Comparison of ENCODE assay signal across 11 mouse cellular contexts in genomic region chr2:24638102-24638954, GRCm38 (mm10).
DNase-seq lines count a peak whose midpoint lies in the region; ATAC-seq and TF ChIP-seq lines count a peak whose summit lies in the region.
"Had no signal": no experiment of that assay in that cellular context is flagged by ENCODE, and none has a peak within 500 bp of the region (broad histone marks: within the 10 kb centered on the region; RNA-seq: fewer than 3 reads in every experiment).

No protein-coding gene starts in this region.

- H3K4me3 ChIP-seq in neural tube, embryonic 11.5 days (ENCODE audit: low read depth, low read length), result no peak overlapping the region
- no peak overlapping the region for H3K4me3 ChIP-seq in forebrain, embryonic 16.5 days (replicated peaks; ENCODE audit: low read length)
- H3K4me3 ChIP-seq in midbrain, embryonic 12.5 days, result no peak overlapping the region
- H3K4me3 ChIP-seq in lung, postnatal 0 days (ENCODE audit: low read depth, low read length), result no peak overlapping the region
- H3K4me3 ChIP-seq: liver, embryonic 13.5 days had no signal

- DNase-seq in neural tube, embryonic 11.5 days (ENCODE audit: low spot score), result peak; percentile 26
- DNase-seq in neural tube, embryonic 10.5 days (ENCODE audit: extremely low spot score, low spot score), result no peak
- peak; percentile 27 for DNase-seq in telencephalon, adult 2 months (ENCODE audit: low read depth, low spot score)
- DNase-seq in kidney, adult 8-10 months, result no peak
- no peak for DNase-seq in gastrocnemius, postnatal 25 days
- DNase-seq in lung, postnatal 0 days (ENCODE audit: low spot score), result no peak
- DNase-seq: cerebellum, postnatal 14 days; heart, adult 18-20 months; liver, embryonic 13.5 days had no signal

- peak overlapping the region; percentile 54 for H3K27ac ChIP-seq in neural tube, embryonic 11.5 days (ENCODE audit: low read depth, low read length)
- H3K27ac ChIP-seq in forebrain, embryonic 16.5 days (ENCODE audit: low read length), result peak overlapping the region; percentile 20; the same call in 1 of the 2 replicates
- H3K27ac ChIP-seq in midbrain, embryonic 12.5 days (replicated peaks), result peak overlapping the region; percentile 42; the same call in 1 of the 2 replicates
- H3K27ac ChIP-seq in lung, postnatal 0 days (ENCODE audit: low read length), result no peak overlapping the region
- H3K27ac ChIP-seq: liver, embryonic 13.5 days had no signal

- no peak for TF ChIP-seq EP300 in lung, postnatal 0 days (IDR thresholded peaks at IDR 0.05)

- no peaks in the 10 kb centered on the region for H3K27me3 ChIP-seq in neural tube, embryonic 11.5 days (ENCODE audit: control insufficient read depth, insufficient read depth, low read length)
- no peaks in the 10 kb centered on the region for H3K27me3 ChIP-seq in forebrain, embryonic 16.5 days (replicated peaks; ENCODE audit: control insufficient read depth, insufficient read depth, low read length)
- H3K27me3 ChIP-seq in midbrain, embryonic 12.5 days, result no peaks in the 10 kb centered on the region
- H3K27me3 ChIP-seq in lung, postnatal 0 days (replicated peaks; ENCODE audit: insufficient read depth, low read length), result no peaks in the 10 kb centered on the region
- H3K27me3 ChIP-seq: liver, embryonic 13.5 days had no signal

- no peak overlapping the region for H3K4me2 ChIP-seq in neural tube, embryonic 11.5 days (ENCODE audit: low read depth)
- H3K4me2 ChIP-seq in forebrain, embryonic 16.5 days (ENCODE audit: low read length), result no peak overlapping the region
- H3K4me2 ChIP-seq in midbrain, embryonic 12.5 days (replicated peaks), result no peak overlapping the region; the same call in 1 of the 2 replicates
- H3K4me2 ChIP-seq in lung, postnatal 0 days (replicated peaks; ENCODE audit: low read depth, low read length), result no peak overlapping the region
- H3K4me2 ChIP-seq: liver, embryonic 13.5 days had no signal

- 64% methylated on average over 14 of the region's 14 CpGs for WGBS in neural tube, embryonic 11.5 days
- 63% methylated on average over 14 of the region's 14 CpGs for WGBS in forebrain, embryonic 16.5 days
- 49% methylated on average over 14 of the region's 14 CpGs for WGBS in midbrain, embryonic 12.5 days
- WGBS in lung, postnatal 0 days, result 68% methylated on average over 14 of the region's 14 CpGs

- TF ChIP-seq CTCF in lung, postnatal 0 days (IDR thresholded peaks at IDR 0.05), result no peak

- no peak overlapping the region for H3K9ac ChIP-seq in neural tube, embryonic 11.5 days (ENCODE audit: low read length)
- H3K9ac ChIP-seq in forebrain, embryonic 16.5 days (replicated peaks; ENCODE audit: low read depth, low read length), result no peak overlapping the region
- no peak overlapping the region for H3K9ac ChIP-seq in midbrain, embryonic 12.5 days (replicated peaks)
- H3K9ac ChIP-seq in lung, postnatal 0 days (replicated peaks; ENCODE audit: low read depth), result no peak overlapping the region
- H3K9ac ChIP-seq: liver, embryonic 13.5 days had no signal

- peak; percentile 86; the same call in 1 of the 2 replicates for ATAC-seq in neural tube, embryonic 11.5 days (ENCODE audit: insufficient read depth, low FRiP score, low TSS enrichment)
- peak; percentile 32; the same call in 1 of the 2 replicates for ATAC-seq in forebrain, embryonic 16.5 days
- peak; percentile 52; the same call in 1 of the 2 replicates for ATAC-seq in midbrain, embryonic 12.5 days (ENCODE audit: low FRiP score, low read depth)
- ATAC-seq in lung, postnatal 0 days, result no peak

- H3K4me1 ChIP-seq in neural tube, embryonic 11.5 days (ENCODE audit: control insufficient read depth, insufficient read depth, low read length), result peaks cover 12% of the 10 kb centered on the region
- H3K4me1 ChIP-seq in forebrain, embryonic 16.5 days (replicated peaks; ENCODE audit: control insufficient read depth, insufficient read depth, low read length), result peaks cover 5% of the 10 kb centered on the region
- peaks cover 23% of the 10 kb centered on the region for H3K4me1 ChIP-seq in midbrain, embryonic 12.5 days
- H3K4me1 ChIP-seq in lung, postnatal 0 days (ENCODE audit: insufficient read depth, low read depth, low read length), result no peaks in the 10 kb centered on the region
- H3K4me1 ChIP-seq: liver, embryonic 13.5 days had no signal

- H3K36me3 ChIP-seq in neural tube, embryonic 11.5 days (ENCODE audit: control insufficient read depth, insufficient read depth, low read length), result no peaks in the 10 kb centered on the region
- H3K36me3 ChIP-seq in forebrain, embryonic 16.5 days (ENCODE audit: control insufficient read depth, insufficient read depth), result peaks cover 7% of the 10 kb centered on the region
- peaks cover 11% of the 10 kb centered on the region for H3K36me3 ChIP-seq in midbrain, embryonic 12.5 days
- no peaks in the 10 kb centered on the region for H3K36me3 ChIP-seq in lung, postnatal 0 days (ENCODE audit: insufficient read depth, low read length)
- H3K36me3 ChIP-seq: liver, embryonic 13.5 days had no signal

- no peaks in the 10 kb centered on the region for H3K9me3 ChIP-seq in neural tube, embryonic 11.5 days (ENCODE audit: control insufficient read depth, low read length)
- no peaks in the 10 kb centered on the region for H3K9me3 ChIP-seq in forebrain, embryonic 16.5 days (ENCODE audit: control insufficient read depth, low read length)
- no peaks in the 10 kb centered on the region for H3K9me3 ChIP-seq in midbrain, embryonic 12.5 days
- H3K9me3 ChIP-seq in lung, postnatal 0 days (ENCODE audit: low read length), result no peaks in the 10 kb centered on the region
- H3K9me3 ChIP-seq: liver, embryonic 13.5 days had no signal

Comparison
In these comparisons a context has a peak if more than half of its experiments do, and no peak if none do; other contexts are left out.
1. DNase-seq: peak in neural tube, embryonic 11.5 days (single experiment) and telencephalon, adult 2 months (single experiment); none in neural tube, embryonic 10.5 days (single experiment), kidney, adult 8-10 months (0 of 2), gastrocnemius, postnatal 25 days (single experiment) and lung, postnatal 0 days (single experiment).